Mouse (Mus musculus) layer of hippocampus, adult 2 months (tissue): ENCODE results near the gene Fam155a. TPM values are rescaled to one million over a fixed set of nuclear protein-coding genes. Genes with fewer than 3 reads are reported as not detected.

Experiments used
- DNase-seq, 2 experiments: peaks; one replicate each; pipeline ENCODE4 v3.0.0; 2022; ENCODE audit warnings: low spot score in 2 of 2
- H3K27ac ChIP-seq: fragments of 200-600 bp; 2 replicates; pipeline ENCODE4 v1.8.1; 2022
- H3K4me3 ChIP-seq: fragments of 200-600 bp; 2 replicates; pipeline ENCODE4 v1.8.1; 2022; ENCODE audit warnings: mild to moderate bottlenecking
- CTCF ChIP-seq: fragments of 200-600 bp; conservative IDR thresholded peaks from 2 replicates; pipeline ENCODE4 v1.8.1; 2022; ENCODE audit warnings: antibody characterized with exemption, mild to moderate bottlenecking, moderate library complexity
- microRNA-seq, 2 experiments: library from miRNA; unstranded; fragments of <30 nt; microRNA quantifications; one replicate each; pipeline ENCODE4 v1.2.0; 2021
- total RNA-seq, 2 experiments: library from RNA; stranded (reverse); gene quantifications; 2 replicates each; pipeline ENCODE4 v1.2.3; 2021

Fam155a gene
- total RNA-seq, 2 experiments from 2014 or later, result 123 to 128 TPM

DNA sequence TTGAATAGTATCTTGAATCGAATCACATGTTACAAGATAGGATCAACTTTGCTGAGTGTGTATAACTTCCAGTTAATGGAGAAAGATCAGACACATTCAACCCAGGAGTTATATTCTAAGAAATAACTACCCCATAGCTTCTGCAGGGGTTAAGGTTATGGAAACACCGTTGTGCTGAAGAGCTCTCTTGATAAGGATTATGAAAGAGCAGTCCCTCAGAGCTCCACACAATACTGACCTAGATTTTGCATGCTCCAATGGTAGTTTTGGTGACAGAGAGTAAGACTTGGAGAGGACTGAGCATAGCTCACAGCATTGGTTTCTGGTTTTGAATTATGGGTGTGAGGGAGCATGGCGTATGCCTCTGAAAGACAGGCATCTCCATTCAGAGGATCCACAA is 579.3 kb downstream of the Fam155a start:
- no peak for DNase-seq
- TF ChIP-seq CTCF, result no peak
- Histone ChIP-seq H3K27ac (no peak overlapping the region), H3K4me3 (no peak overlapping the region)

GRCm38 (mm10) chr8:9188616-9189015 is 582.3 kb downstream of the Fam155a start:
- peak; percentile 80 for TF ChIP-seq CTCF
- Histone ChIP-seq H3K4me3 (no peak overlapping the region), H3K27ac (no peak overlapping the region)
- DNase-seq, result no peak

DNA sequence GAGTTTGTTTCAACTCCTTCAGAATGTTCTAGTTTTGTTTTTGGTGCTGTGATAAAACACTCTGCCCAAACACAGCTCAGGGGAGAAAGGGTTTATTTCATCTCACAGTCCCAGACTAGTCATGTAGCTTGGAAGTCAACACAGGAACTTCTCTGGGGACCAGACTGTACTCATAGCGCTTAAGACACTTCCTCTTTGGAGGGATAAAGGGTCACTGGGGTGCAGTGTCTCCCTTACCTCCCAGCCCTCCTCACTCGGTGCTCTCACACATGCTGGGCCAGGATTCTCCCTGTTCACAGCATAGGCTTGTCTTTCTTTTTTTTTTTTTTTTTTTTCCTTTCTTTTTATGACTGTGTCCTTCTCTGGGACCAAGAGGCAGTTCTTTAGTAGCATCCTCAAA is 585.8 kb downstream of the Fam155a start:
- Histone ChIP-seq H3K4me3 (no peak overlapping the region), H3K27ac (no peak overlapping the region)
- TF ChIP-seq CTCF, result no peak
- DNase-seq, result no peak

DNA sequence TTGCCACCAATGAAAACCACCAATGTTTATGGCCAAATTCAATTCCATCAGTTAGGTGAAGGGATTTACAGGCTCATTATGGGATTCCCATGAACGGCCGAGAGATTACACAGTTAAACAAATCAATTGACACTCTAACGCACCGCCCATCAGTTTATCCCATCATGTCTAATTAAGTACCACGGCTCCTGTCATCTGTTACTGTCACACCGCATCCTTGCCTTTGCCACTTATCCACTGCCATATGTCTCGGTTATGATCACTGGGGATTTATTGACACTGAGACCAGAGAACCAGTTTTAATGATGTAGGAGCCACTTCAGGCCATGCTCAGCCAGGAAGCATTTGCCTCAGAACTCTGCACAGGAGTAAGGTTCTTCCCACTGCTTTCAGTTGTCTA is 588.5 kb downstream of the Fam155a start:
- TF ChIP-seq CTCF, result no peak
- no peak overlapping the region for H3K4me3 ChIP-seq
- DNase-seq, result no peak
- no peak overlapping the region for H3K27ac ChIP-seq

- no peak overlapping the region for H3K4me3 ChIP-seq
- no peak overlapping the region for H3K27ac ChIP-seq
- DNase-seq, result no peak
- no peak for TF ChIP-seq CTCF
These were observed 590.2 kb downstream of the Fam155a start for GRCm38 (mm10) chr8:9180686-9181315.

- no peak for DNase-seq
- H3K4me3 ChIP-seq, result no peak overlapping the region
- no peak overlapping the region for H3K27ac ChIP-seq
- no peak for TF ChIP-seq CTCF
These were observed 594.0 kb downstream of the Fam155a start for GRCm38 (mm10) chr8:9176974-9177373.

- peak; percentile 96 for TF ChIP-seq CTCF
- DNase-seq, result peak; percentile 44 to 73
- no peak overlapping the region for H3K4me3 ChIP-seq
- no peak overlapping the region for H3K27ac ChIP-seq
These were observed 595.9 kb downstream of the Fam155a start for GRCm38 (mm10) chr8:9174865-9175565.

DNA sequence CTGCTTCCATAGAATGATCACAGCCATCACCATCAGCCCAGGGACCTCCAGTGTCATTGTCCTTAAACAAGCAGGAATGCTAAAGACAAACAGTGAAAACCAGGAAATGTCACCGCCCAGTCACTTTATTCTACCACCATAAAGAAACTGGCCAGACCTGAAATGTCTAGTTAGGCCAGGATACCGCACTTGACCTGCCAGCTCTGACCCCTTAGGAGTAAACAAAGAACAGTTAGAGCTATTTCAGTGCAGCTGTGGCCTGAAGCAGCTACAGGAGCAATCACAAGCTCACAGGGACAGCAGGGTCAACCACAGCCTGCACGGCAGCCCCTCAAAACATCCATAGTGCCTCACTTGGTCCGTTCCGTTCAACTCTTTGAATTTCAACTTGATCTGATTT is 599.1 kb downstream of the Fam155a start:
- TF ChIP-seq CTCF, result no peak
- no peak overlapping the region for H3K27ac ChIP-seq

GRCm38 (mm10) chr8:9167995-9168394 is 603.0 kb downstream of the Fam155a start:
- H3K4me3 ChIP-seq, result no peak overlapping the region
- TF ChIP-seq CTCF, result no peak
- H3K27ac ChIP-seq, result no peak overlapping the region
- no peak for DNase-seq

More for the DNA sequence above, 599.1 kb downstream of the Fam155a start:
- DNase-seq, result no peak
- no peak overlapping the region for H3K4me3 ChIP-seq

GRCm38 (mm10) chr8:9161606-9162005 is 609.4 kb downstream of the Fam155a start:
- no peak for TF ChIP-seq CTCF
- Histone ChIP-seq H3K4me3 (no peak overlapping the region), H3K27ac (no peak overlapping the region)
- DNase-seq, result no peak

GRCm38 (mm10) chr8:9159322-9159721 is 611.6 kb downstream of the Fam155a start:
- Histone ChIP-seq H3K27ac (no peak overlapping the region), H3K4me3 (no peak overlapping the region)
- no peak for TF ChIP-seq CTCF
- no peak for DNase-seq

- TF ChIP-seq CTCF, result no peak
- DNase-seq, result peak in 1 of 2 experiments; percentile 16
- H3K27ac ChIP-seq, result peak overlapping the region; percentile 51; the same call in 1 of the 2 replicates
- H3K4me3 ChIP-seq, result no peak overlapping the region
These were observed 612.3 kb downstream of the Fam155a start for GRCm38 (mm10) chr8:9158652-9159051.

DNA sequence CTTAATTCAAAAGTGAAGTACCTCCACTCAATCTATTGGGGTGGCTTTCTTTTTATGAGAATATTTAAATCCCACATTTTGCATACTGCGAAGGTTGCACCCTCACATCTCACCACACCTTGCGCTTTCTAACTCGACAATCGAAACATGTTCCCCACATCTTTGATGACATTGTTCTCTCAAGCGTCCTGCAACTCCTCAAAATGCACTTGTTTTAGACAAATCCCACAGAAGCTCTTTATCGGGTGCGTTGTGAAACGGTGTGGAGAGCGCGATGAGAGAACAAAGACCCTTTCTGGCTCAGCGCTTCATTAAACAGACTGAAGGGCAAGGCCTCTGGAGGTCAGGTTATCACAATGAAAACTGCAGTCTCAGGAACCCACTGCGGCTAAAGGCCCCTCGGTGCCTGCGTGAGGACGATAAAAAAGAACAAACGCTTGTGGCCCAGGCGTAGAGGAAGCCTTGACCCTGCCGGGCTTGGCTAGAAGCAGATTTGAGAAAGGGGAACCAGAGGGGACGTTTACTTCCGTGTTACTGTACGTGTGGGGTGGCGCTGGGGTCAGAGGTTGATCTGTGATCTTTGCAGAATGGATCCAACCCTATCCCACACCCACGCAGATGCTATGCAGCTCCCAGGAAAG is 613.7 kb downstream of the Fam155a start:
- no peak for DNase-seq
- H3K27ac ChIP-seq, result no peak overlapping the region
- H3K4me3 ChIP-seq, result no peak overlapping the region
- TF ChIP-seq CTCF, result no peak

Small RNAs within 50 kb of the gene (microRNA-seq; reads per million reads assigned to microRNA genes)
- gene Gm47312, result 0 reads per million in 2 experiments

Other genes with a start within 250 kb of the Fam155a start
- not detected for gene Gm10217, start 93.1 kb upstream of the Fam155a start, total RNA-seq
- gene Lig4, start 206.5 kb upstream of the Fam155a start, total RNA-seq, result 10 to 100 TPM; 11.2 to 11.6 TPM
- gene Abhd13, start 206.5 kb upstream of the Fam155a start, total RNA-seq, result 10 to 100 TPM; 27.8 to 28.2 TPM
- gene Tnfsf13b, start 235.3 kb upstream of the Fam155a start, total RNA-seq, result 1 to 10 TPM; 1.5 to 2.2 TPM